Mouse (Mus musculus) erythroblast, embryonic 14.5 days (primary cell): Measurements from ENCODE around the gene Chrna1.

ENCODE experiments used
- GATA1 ChIP-seq: IDR thresholded peaks from 2 replicates; pipeline ENCODE4 v1.6.1; 2012; ENCODE audit warnings: low read length, inconsistent platforms, mixed read lengths
- TAL1 ChIP-seq: IDR thresholded peaks from 3 replicates; pipeline ENCODE4 v1.6.1; 2012; ENCODE audit warnings: low read length, inconsistent platforms, mixed read lengths

DNA sequence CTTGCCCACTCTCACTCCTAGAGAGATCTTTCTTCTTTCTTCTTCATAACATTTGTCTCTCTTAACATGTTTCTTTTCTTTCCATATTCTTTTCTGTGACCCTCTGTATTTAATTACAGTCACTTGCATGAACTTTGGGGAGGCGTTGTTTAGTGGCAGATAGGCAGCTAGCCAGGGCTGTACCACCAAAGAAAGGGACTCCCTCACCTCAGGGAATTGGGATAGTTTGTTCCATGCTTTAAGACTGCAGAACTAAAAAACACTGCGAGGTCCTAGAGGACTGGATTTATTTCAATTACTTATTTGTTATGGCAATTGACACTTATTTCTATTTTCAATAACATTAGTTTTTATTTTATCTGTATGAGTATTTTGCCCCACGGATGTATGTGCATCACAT lies 41.0 kb downstream of the Chrna1 start:
- TF ChIP-seq TAL1 (no peak), GATA1 (no peak)
